Mouse (Mus musculus) frontal cortex, postnatal 10 days (tissue): Measurements from ENCODE around the gene Gm3604.
"Not testable (repeated sequence)": the region's sequence is repeated elsewhere in the genome, so short reads cannot be mapped to it uniquely, and the experiment has no call there.

ENCODE experiments used
- DNase-seq, 2 experiments: peaks; one replicate each; pipeline ENCODE4 v3.0.0; 2022; ENCODE audit warnings: low spot score in 2 of 2, mixed read lengths in 1 of 2

Gene Gm3604

DNA sequence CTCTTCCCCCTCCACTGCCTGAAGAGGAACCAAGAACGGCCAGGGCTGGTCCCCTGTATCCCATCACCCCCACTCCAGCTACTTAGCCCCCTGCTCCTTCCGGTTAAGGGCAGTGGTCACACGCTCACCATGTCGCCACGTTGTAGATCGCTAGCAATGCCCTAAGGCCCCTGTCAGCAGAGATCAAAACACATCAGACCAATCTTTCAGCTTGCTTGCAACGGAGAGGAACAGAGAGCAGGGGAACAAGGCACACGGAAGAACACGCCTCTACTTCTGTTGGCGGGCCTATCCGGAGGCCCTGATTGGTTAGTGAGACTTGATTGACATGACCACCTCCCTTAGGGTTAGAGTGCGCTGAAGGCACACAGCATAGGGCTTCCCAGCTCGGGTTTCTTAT lies at the start of gene Gm3604:
Gene Gm3604, minus strand, starts transcription at position 226 of the 400 bp plus-strand sequence.
- peak in 1 of 2 experiments; percentile 10 for DNase-seq

DNA sequence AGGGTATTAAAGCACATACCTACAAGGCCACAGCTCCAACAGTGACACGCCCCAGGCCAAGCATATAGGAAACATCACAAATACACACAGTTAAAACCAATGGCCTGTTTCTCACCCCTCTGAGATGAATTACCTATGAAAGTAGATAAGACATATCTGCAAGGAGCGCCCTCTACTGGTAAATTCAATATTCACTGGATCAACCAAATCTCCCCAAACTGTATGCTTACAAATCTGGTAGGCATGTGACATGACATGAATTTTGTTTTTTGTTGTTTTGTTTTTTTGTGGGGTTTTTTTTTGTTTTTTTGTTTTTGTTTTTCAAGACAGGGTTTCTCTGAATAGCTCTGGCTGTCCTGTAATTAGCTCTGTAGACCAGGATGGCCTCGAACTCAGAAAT lies 16.2 kb upstream of the Gm3604 start:
- not testable (repeated sequence) for DNase-seq

DNA sequence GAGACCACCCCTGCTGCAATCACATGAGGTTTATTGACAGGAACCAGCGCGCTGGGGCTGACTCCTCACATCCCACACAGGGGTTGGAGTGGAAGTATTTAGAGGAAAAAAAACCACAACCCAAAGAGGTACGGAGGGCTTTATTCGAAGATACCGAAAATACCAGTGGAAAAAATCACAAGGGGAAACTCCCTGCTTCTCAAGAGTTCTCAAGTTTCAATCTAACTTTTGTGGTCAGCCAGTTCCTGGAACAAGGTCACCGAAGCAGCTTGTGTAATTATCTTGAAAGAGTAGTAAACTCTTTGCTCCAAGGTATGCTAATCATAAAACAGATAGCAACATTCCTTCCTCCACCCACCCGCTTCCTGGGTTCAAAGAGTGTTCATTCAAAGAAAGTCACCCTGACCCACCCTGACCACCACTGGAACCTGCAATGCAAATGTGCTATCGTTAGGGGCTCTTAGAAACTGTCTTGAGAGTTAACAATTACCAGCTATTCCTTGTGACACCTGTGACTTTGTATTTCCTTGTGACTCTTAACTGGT lies 7.2 kb upstream of the Gm3604 start:
- DNase-seq = not testable (repeated sequence)

DNA sequence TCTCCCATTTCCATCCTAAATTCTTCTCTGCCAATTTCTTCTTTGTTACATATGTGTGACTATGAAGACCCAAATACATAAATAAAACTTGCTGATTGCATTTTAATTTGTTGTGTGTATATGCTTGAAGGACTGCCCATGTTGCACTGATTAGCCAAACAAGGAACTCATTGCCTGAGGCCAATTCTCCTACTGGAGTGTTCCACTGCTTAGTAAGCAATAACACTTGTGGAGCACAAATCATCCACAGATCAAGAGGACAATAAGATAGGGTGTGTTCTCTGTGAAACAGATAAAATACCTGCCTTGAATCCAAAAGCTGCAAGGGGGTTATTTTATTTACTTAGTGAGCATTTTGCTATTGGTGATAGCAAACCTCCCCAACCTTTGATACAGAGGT lies 51.2 kb downstream of the Gm3604 start:
- no peak for DNase-seq

DNA sequence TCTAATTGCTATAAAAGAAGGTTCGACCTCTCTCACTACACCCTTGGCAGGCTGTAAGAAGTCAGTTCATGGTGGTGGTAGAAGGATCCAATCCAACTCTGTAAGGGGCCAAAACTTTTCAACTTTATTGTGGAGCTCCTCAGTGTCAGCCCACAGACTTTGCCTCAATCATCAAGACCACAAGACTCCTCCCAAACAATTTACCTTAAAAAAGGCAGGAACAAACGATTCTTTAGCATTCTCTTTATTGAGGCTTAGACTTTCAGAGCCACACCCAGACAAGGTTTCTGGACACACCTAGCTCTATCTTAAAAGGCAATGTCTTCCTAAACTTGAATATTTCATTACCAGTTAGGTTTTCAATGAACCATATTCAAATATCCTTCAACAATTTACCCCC lies 51.6 kb downstream of the Gm3604 start:
- DNase-seq = no peak
